Mouse (Mus musculus) kidney, postnatal 25 days (tissue): Measurements from ENCODE around the gene Fbxl4.
A peak's percentile ranks its signal among the peaks of the same experiment; 100 is the strongest.
"Not testable (repeated sequence)": the region's sequence is repeated elsewhere in the genome, so short reads cannot be mapped to it uniquely, and the experiment has no call there.

ENCODE experiments used
- DNase-seq, 2 experiments: peaks; one replicate each; pipeline ENCODE4 v3.0.0; 2021; ENCODE audit warnings: mixed read lengths in 2 of 2

The Fbxl4 gene

DNA sequence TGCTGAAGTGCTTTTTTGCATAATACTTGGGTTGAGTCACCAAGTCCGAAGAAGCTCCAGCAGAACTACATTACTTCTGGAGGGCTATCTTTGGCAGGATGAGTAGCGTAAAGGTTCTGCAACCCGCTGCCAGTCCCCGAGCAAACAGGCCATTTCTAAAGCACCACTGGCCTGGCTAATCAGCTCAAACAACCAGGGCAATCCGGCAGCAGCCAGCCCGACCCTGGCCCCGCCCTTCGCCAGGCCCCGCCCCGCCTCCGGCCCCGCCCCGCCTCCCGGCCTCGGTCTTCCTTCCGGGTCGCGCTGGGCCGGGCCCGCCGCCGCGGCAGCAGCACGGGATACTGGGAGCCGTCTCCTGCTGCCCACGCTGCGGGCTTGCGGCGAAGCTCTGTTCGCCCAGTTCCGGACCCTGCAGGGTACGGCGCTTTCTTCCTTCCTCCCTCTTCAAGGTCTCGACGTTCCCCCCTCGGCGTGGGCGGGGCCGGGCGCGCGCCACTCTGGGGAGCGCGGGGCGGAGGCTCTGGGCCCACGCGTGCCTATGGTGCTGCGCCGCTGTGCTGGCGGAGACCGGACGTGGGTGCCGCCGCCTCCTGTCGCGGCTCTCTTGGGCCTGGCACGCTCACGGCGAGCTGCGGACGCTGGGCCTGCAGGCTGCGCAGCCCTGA lies at the start of gene Fbxl4:
Gene Fbxl4 (plus strand): TSS at position 278 of the 665 bp plus-strand sequence.
- DNase-seq = peak; percentile 83 to 91

DNA sequence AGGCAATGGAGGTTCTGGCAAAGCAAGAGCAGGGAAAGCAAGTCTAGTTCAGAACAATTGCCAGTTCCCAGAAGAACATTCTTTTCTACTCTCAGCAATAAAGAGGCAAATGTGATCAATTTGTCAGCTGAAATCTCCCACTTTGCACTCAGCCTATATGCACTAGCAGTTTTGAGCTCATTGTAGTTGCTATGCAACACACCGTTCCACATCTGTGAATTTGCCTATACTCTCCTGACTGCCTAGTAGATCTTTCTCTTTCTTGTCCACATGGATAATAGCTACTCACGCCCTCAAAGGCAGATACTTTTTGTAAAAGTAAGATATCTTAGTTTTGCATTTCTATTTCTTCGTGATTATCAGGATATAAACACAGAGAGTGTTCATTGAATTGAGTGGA lies 42.8 kb upstream of the Fbxl4 start:
- no peak for DNase-seq

DNA sequence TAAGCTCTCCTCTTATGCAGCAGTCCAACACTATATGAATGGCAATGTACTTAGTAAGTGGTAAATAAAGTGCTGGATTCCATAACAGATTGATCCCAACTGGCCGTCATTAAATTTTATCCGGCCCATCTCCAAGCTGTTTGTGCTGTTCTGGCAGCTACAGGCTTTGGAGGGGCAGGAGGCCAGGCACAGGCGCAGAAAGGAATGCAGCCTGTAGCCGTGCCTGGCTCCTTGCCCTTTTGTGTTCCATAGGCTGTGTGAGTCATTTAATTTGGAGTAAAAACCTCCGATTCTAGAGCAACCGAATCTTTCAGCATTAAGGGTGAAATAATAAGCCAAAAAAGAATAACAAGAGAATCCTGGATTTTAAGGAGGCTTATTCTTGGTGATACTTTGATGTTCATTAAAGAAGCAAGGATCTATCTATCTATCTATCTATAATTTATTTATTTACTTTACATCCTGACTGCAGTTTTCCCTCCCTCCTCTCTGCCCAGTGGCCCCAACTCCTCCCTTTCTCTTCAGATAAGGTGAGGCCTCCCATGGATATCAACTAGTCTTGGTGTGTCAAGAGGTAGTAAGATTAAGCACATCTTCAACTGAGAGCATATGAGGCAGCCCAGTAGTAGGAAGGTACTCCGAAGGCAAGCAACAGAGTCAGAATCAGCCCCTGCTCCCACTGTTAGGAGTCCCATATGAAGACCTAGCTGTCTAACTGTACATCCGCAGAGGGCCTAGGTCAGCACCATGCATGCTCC lies 14.3 kb upstream of the Fbxl4 start:
- DNase-seq = no peak

DNA sequence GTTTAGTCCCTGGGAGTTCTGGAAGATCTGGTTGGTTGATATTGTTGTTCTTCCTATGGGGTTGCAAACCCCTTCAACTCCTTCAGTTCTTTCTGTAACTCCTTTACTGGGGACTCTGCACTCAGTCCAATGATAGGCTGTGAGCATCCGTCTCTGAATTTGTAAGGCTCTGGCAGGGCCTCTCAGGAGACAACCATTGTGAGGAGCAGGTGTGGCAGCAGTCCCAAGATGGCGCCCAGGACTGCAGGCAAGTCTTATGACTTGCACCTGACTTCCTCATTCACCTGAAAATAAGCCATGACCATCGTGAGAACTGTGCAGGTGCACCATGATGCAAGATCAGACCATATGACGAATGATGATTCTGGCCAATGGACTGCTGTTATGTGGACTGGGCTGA lies 8.3 kb upstream of the Fbxl4 start:
- not testable (repeated sequence) for DNase-seq

DNA sequence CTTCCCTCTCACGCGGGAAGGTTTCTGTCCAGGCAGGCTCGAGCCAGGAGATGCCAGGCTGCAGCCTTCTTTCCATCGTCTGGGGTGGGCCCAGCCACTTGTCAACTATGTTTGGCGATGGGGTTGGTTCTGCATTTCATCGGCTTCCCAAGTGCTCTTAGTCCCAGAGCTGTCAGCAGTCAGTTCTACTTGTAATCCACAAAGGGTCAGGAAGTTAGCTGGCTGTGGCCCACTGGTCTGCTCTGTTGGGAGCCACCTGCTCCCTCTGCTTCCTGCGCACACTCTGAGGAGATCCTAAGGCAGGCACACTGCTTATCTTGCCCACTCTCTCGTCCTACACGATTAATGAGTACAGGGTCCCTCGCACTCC lies 573 bp downstream of the Fbxl4 start:
- no peak for DNase-seq

DNA sequence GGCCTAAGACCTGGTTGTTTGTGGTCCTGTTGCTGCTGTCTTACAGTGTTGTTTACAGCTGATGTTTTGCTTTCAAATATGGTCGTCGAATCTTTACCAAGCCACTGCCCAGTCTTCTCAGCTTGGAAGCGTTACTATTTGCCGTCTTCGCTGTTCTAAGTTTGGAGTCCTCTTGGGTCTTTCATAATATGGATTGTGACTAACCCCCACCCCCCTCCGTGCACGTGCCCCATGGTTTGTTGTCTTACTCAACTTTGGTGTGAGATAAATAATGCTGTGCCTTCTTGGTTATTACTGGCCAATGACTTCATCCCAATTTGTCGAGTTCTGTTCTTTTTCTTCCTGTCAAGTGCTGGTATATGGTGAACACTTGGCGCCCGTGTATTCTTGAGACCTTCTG lies 1.1 kb downstream of the Fbxl4 start:
- DNase-seq = no peak

DNA sequence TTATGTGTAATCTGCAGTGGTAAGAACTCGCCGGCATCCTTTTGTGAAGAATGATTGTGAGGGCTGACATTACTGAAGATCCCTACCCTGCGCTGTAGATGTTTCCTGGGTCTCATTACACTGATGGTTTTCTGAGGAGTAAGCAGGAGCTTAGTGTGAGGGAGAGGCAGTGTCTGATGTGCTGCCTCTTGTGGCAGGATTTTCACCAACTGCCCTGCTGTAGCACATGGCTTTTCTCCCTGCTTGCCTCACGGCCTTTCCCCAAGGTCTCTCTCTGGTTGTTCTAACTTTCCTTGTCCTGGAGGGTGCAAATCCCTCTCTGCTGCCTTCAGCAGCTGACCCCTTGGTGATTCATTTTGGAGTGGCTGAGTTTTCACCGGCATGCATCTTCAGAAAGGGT lies 10.0 kb downstream of the Fbxl4 start:
- no peak for DNase-seq

DNA sequence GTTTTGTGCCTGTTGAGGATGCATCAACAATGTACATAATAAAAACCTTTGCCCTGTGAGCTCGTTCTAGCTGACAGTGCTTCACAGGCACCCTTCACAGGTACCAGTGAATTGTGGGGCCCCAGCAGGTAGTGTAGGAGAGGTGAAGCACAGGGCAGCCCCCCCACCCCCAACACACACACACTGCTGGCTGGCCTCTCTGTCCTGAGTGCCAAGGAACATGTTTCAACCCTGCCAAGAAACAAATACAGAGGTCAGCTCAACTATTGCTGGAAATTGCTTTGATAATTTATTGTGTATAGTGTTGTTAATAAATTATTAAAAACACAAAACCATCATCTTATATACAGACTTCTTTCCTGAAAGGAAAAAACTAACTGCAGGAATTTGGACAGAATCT lies 21.2 kb downstream of the Fbxl4 start:
- peak in 1 of 2 experiments; percentile 41 for DNase-seq

DNA sequence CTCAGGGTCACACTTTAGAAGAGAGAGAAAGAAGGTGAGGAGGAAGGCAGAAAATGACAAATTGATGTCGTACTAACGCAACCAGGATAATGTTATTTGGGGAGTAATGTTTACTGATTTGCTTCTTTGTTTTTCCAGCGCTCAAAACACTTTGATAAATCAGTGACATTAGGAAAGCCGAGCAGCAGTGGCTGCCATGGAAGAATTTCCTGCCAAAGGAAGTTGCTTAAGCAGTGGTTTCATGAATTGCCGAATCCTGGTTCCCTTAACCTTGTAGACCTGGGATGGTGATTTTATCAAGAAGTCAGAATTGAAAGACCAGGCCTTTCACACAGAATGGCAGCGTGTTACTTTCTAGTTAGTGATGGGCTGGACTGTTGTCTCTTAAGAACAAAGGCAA lies 23.3 kb downstream of the Fbxl4 start:
- no peak for DNase-seq

DNA sequence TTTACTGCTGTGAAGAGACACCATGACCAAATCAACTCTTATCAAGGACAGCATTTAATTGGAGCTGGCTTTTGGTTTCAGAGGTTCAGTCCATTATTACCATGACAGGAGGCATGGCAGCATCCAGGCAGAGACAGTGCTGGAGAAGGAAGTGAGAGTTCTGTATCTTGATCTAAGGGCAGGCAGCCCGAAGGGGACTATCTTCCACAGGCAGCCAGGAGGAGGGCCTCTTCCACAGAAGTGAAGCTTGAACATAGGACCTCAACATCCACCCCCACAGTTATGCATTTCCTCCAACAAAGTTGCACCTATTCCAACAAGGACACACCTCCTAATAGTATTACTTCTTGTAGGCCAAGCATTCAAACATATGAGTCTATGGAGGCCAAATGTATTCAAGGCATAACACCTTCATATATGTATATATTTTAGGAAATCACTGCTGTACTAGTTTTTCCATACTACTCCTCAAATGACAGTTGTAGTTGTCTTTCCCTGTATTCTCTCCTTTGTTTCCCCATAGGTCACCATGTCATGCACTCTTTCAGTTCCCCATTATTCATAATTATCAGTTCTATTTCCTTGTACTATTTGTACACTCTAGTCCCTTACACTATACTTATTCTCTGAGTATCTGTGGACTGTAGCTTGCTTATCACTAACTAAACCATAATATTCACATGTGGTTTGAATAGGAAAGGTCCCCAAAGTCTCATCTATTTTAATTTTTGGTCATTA lies 26.4 kb downstream of the Fbxl4 start:
- no peak for DNase-seq

DNA sequence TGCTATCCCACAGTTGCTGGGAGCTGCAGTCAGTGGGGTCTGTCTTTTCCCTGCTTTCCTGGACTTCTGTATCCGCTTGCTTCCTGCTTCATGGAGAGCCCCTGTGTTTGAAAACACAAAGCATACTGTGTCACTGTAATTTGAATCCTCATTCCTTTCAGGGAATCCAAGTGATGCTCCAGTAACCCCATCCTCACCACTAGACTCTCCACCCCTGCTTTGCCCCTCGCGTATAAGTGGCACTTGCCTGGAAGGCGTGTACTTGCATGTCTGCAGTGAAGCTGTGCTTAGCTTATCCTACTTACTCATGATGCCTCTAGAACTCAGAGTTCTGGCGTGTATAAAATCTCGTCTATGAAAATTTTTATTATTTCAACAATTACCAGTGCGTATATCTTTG lies 32.7 kb downstream of the Fbxl4 start:
- peak in 1 of 2 experiments; percentile 26 for DNase-seq

DNA sequence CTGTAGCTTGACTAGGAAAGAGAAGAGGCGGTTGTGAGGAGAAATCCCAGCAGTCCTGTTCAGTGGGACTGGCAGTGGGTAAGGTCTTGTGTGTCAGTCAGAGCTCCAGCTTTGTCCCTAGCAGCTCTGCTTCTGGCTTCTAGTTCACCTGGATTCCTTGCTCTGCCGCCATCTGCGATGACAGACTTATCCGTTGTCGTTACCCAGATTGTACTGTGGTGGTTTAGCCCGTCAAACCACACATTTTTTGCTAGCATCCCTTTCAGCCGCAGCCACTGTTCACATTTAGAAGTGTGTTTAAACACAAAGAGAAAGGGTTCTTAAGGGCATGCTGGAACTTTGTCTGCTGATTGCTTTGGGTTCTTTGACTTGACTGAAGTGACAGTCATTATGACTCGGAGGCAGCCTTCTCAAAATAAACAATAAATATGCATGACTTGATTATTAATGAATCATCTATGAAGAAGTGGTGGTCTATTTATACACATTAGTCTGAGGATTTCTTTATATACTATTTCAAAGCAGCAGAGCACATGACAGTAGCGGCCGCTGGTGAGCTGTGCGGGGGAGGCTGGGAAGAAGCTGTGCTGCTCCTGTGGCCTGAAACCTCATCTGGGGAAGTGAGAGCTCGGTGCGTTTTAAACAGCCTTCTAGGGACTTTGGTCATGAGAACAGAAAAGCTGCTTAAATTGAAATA lies 35.6 kb downstream of the Fbxl4 start:
- peak in 1 of 2 experiments; percentile 17 for DNase-seq

DNA sequence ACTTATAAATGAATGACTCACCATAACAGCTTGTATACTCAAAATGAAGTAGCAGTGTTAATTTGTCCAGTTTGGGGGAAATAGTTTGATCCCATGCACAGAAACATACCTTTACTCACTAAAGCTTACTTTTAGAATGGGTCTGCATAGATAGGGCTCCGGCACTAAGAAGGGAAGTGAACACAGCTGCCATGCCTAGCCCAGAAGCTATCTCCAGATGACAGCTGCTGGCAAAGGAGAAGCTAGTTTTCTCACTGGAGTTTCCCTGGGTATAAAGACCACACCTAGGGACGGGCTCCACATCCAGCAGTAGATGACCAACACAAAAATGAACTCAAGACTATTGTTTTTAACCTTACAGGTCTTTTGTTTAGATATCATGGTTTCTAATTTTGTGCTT lies 38.1 kb downstream of the Fbxl4 start:
- no peak for DNase-seq

DNA sequence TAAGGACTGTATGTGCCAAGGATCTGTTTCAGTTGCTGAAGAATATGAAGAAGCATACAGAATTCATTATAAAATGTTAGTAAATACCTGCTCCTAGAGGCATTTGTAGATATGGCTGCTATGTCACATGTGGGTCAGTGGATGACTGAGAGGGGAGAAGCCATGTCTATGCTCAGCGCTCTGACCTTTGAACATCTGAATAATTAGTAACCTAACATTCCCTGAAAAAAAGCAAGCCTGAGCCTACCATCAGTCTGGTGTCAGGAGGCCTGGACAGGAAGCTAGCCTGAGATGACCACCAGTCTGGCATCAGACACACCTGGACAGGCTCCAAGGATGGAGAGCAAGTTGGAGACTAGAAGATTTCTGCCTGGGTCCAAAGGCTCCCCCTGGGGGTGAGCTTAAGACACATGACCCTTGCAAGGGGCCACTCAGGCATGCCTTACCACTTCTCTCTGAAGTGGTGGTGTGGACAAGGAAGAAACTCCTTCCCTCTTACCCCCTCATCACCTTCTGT lies 39.2 kb downstream of the Fbxl4 start:
- DNase-seq = peak; percentile 71 to 81

DNA sequence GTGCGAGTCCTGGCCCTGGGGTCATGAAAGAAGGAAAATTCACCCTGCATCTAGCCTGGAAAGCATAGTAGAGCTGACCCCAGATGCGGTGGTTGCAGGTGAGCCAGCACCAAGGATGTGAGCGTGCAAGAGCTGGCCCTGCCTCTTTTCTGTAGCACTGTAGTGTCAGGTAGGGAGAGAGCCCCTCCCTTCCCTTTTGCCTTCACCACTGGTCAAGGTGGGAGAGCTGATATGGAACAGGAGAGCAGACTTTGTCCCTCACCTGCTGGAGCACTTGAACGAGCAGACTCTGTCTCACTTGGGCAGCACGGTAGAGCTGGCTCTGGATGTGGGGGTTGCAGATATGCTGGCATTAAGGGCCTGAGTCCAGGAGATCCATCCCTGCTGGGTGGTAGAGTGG lies 39.7 kb downstream of the Fbxl4 start:
- DNase-seq = no peak

DNA sequence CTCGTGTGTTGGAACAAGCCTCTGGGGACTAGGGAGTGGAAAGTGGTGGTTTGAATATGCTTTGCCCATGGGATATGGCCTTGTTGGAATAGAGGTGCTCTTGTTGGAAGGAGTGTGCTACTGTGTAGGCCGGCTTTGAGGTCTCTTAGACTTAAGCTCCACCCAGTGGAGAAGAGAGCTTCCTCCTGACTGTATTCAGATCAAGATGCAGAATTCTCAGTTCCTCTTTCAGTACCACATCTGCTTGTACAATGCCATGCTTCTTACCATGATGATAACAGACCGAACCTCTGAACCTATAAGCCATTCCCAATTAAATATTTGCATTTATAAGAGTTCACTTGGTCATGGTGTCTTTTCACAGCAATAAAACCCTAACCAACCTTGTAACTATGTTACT lies 44.7 kb downstream of the Fbxl4 start:
- no peak for DNase-seq

DNA sequence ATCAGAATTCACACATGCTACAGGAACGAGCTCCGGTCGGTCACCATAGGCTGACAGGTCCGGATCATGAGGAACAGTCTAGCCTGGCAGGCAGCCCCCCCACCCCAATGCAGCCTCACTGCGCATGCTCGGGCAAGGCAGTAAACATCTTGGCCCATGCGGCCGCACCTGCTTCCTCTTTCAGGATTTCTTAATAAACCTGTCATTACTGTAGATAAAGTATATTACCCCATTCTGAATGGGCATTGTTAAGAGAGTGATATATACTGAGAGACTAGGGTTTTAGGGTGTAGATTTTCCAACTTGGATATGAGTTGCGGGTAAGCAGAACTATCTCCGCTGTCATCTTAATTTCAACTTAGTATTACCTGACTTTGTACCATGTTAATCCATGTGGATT lies 45.6 kb downstream of the Fbxl4 start:
- no peak for DNase-seq

DNA sequence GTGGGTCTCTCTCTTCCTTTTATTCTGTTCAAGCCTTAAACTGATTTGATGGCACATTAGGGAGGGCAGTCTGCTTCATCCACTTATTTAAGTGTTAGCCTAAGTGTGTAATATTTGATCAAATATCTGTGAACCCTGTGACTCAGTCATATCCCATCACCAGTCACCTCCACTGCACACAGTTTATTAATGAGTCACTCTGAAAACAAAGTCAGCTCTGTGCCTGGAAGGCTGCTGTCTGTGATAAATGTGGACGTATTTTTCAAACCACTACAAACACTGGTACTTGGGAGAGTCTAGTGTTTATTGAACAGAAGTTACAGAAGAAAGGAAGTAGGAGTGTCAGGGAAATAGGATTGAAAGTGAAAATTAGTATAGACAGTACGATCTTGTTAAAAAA lies 63.3 kb downstream of the Fbxl4 start:
- DNase-seq = no peak

DNA sequence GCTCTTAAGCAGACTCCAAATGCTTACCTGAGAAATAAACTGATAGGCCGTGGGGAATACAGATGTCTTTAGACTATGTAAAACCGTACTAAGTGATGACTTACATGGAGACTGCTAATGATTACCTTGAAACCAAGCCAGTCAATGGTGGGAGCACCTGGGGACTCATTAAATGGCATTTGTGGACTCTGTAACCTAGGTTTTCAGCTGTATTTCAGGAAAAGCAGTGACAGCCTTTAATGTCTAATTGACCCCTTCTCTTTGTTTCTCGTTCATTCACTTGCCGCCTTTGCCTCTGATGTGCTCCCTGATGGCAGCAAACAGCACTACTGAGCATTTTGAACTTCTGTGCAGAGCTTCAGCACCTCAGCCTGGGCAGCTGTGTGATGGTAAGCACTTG lies 65.1 kb downstream of the Fbxl4 start:
- no peak for DNase-seq

DNA sequence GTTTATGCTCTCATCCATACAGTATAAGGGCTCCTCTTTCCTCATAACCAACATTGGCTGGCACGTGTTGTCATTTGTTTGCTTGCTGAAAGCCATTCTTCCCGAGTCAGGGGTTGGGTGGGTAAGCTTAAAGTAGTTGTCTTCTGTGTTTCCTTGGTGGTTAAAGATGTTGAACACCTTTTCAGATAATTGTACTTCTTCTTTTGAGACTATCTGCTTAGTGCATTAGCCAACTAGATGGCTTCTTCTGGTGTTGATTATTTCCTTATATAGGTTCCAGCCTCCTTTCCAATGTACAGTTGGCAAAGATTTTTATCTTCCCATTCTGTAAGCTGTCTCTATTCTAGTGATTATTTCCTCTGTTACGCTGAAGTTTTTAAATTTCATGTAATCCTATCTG lies 70.8 kb downstream of the Fbxl4 start:
- DNase-seq = no peak

DNA sequence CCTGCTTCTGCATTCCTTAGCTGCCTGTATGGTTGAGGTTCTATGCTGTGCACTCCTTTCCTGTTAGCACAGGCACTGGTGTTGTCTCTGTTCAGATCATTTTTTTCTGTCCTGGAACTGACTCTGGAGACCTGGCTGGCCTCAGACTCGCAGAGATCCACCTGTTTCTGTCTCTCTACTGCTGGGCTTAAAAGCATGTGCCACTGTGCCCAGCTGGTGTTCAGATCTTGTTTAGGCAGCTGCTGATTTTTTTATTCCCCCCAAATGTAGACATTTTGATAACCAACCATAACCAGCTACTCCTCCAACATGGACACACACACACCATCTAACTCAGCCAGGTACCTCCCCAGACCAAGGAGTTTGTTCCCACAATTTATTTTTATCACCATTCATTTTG lies 112.2 kb downstream of the Fbxl4 start:
- no peak for DNase-seq

DNA sequence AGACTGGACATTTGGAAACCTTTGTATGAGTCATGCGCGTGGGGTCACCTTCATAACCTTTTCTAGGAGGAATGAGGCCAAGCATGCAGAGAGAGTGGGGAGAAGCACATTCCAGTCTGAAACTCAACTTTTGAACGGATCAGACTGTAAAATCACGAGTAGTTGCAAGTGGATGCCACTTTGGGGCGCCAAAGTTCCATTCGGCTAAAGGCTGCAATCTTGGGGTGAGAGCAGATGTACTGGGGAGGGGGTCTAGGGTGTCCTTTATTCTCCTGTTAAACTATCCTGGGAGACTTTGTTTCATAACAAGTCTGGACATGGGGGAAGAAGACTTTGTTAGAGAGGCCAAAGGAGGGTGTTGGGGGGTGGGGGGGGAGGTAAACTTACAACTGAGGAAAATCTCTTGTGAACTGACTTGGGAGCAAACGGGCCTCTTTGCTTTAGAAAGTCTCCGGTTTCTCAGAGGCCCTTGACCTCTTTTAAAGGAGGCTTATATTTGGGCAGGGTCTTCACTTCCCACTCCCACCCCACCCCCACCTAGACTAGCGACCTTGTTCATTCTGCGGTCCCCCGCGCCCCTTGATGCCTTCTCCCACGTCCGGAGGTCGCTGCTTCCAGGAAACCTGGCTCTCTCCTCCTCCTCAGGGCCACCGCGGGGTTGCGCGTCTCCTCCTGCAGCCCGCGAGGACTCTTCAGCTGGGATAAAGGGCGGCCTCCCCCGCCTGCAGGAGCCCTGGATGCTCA lies 119.8 kb downstream of the Fbxl4 start:
- no peak for DNase-seq
